Mouse (Mus musculus): Measurements from ENCODE around the gene Slpi.

The Slpi gene

GRCm38 (mm10) chr2:164419489-164419888 lies 30.6 kb upstream of the Slpi start:
- no peak for DNase-seq

GRCm38 (mm10) chr2:164418308-164418875 lies 29.5 kb upstream of the Slpi start:
- DNase-seq = no peak

DNA sequence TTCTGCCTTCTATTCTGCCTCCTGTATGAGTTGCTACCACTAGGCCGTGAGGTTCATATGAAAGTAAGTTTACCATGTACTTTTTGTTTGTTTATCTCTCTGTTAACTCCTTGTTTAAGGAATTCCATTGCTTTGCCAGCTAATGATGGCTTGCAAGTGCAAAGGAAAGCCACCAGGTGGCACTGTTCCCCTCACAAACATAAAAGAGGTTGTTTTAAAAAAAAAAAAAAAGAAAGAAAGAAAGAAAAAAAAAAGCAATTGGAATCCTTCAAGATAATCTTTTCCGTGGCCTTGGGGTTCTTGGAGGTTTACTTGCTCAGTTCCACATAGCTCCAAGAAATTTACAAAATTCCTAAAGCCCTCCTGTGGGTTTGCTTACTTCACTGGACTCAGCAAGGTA lies 28.3 kb upstream of the Slpi start:
- DNase-seq = peak; percentile 45

DNA sequence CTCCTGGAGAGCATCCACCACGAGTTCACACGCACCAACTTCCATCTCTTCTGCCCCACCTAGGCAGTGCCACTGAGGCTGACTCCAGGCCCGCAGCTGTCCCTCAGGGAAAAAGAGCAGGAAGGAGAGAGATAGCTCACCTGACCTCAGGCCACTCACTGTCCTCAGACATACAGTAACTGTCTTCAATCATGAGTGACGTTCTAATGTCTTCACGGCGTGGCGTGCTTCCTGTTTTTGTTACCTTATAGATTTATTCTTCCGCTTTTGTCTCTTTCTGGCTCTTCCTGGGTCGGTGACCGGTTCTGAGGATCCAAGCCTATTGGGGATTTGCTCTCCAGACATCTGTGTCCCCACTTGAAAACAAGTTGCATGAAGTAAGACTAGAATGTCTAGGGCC lies 25.7 kb upstream of the Slpi start:
- no peak for DNase-seq

- no peak for DNase-seq
Observed at GRCm38 (mm10) chr2:164414167-164414566, 25.3 kb upstream of the Slpi start.

DNA sequence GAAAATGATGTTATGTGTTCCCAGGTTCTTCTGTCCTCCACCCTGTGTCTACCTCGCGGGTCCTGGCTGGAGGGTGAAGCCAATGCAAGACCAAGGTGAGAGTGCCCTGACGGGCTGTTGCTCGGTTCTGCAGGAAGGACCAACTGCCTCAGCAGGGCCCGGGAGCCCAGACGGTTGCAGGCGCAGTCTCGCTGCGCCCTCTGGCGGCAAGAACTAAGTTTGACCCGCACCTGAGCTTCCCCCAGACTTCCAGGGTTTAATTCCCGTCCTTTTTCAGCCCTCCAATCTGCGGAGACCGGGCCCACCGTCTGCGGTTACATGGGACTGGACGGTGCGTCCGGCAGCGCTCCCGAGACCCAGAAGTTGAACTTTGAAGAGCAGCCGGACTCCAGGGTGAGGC lies 18.8 kb upstream of the Slpi start:
- peak; percentile 79 for DNase-seq

- DNase-seq = no peak
Observed at GRCm38 (mm10) chr2:164405519-164405918, 16.6 kb upstream of the Slpi start.

DNA sequence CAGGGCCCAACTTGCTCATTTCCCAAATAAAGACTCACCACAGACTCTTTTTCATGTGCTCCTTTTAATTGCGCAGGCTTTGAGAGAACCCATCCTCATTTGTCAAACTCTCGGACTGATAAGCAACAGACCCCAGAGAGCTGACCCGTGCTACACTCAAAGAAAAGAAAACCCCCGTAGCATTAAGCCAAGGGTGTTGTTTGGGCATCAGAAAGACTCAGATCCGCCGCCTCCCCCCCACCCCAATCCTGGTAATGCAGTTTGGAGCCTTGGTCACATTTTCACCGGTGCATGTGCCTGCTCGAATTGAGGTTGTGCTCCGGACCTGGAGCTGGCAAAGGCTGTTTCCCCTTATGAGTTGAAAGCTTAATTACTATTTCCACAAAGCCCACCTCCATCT lies 16.2 kb upstream of the Slpi start, which contains the start of gene Matn4:
TSS of gene Matn4 (minus strand) at position 101 of the 400 bp plus-strand sequence.
- DNase-seq = no peak

DNA sequence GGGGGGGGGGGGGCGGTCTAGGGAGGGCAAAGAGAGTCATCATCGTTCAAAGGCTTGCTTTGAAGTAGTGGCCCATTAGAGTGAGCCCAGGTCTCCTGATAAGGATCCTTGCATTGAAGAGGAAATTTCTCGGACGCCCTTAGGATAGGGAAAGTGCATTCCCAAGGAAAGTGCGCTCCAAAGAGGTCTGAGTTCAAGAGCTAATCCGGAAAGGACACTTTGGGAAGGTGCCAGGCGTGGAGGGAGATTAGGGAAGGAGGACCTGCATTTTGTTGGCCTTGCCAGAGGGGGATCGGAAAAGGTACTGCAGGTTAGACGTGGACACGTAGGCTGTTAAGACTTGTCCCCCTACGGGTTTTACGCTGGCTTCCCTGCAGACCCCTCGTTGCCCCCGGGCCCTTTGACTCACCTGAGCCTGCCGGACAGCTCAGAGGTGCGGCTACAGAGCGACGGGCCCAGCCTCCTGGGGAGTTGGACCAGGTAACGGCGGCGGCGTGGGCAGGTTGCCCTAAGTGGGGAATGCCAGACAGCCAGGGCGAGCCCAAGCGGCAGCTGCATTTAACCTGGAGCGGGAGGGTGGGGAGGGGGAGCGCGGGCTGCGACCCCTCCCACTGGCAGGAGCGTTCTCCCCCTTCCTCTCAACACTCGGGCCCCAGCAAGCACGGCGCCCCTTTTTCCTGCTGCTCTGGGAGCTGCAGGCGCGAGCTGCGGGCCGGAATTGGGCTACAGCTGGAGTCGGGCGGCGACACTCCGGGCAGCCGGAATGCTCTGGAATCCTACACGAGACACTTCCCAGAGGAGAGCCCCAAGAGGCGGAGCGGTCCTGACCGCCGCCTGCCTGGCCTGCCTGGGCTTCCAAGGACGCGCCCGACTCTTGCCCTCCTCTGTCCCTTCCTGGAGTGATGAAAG lies 15.4 kb upstream of the Slpi start:
- DNase-seq = peak; percentile 88

DNA sequence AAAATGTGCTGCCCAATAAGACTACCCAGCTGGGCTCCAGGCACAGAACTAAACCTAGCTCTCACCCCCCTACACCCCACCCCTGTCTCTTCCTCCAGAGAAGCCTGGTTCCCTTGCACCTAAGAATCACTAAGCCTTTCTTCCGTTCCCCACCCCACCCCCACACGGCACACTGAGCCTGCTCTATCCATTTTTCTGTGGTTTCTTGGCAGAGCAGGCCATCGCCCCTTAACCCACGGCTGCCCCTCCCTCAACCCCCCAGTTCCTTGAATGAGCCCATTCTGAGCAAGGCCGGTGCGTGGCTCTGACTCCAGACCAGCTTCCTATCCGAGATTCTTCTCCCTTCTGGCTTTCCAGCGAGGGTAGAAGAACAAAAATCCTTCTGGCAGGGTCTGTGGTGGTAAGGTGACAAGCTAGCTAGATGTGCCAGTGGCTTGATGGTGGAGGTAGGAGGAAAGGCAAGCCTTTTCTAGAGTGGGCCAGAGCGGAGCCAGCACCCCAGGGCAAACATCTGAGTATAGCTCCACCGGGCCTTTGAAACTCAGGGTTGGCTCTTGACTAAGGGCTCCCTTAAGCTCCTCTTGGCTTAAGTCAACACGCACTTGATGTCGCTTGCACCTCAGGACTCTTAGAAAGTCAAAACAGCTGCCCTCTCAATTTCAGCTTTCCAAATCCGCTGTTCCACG lies 14.6 kb upstream of the Slpi start:
- peak; percentile 78 for DNase-seq

DNA sequence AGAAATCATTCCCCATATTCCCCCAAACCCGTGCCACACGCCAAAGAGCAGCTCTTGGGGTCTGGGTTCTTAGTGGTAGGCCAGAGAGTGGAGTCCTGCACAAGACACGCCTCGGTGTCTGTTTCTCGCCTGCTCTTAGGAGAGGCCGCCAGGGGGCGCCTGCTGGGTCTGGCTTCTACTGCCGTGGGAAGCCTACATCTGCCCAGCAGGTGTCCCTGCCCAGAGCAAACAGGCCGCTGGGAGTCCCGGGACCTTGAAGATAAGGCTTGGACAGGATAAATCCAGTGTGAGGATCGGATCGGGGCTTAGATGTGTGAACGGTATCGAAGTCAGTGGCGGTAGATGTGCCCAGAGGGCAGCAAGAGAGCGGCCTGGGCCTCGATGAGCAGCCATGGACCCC lies 14.0 kb upstream of the Slpi start, which contains the start of gene Rbpjl:
TSS of gene Rbpjl (plus strand) at position 236 of the 400 bp plus-strand sequence.
- peak; percentile 87 for DNase-seq

DNA sequence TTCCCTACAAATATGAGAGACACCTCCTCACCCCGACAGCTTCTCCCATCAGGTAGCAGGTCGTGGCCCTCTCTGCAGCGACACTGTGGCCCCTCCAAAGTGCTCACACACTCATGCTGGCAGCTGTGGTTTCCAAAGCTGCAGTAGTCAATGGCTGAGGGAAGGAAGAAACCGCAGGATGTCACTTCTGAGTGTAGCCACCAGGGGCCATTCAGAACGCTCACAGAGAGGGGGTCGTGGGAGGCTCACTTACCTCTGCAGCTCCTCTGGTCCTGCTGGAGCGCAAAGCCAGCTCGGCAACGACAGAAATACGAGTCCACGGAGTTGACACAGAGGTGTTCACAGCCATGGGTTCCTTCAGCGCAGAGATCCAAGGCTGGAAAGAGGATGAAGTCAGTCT lies 8.0 kb upstream of the Slpi start:
- no peak for DNase-seq

GRCm38 (mm10) chr2:164396076-164396475 lies 7.2 kb upstream of the Slpi start:
- no peak for DNase-seq

- no peak for DNase-seq
Observed at GRCm38 (mm10) chr2:164393126-164393525, 4.2 kb upstream of the Slpi start.

- DNase-seq = peak; percentile 88
Observed at GRCm38 (mm10) chr2:164389499-164389898, 604 bp upstream of the Slpi start.

GRCm38 (mm10) chr2:164386953-164387352 lies 1.9 kb downstream of the Slpi start:
- peak; percentile 79 for DNase-seq

DNA sequence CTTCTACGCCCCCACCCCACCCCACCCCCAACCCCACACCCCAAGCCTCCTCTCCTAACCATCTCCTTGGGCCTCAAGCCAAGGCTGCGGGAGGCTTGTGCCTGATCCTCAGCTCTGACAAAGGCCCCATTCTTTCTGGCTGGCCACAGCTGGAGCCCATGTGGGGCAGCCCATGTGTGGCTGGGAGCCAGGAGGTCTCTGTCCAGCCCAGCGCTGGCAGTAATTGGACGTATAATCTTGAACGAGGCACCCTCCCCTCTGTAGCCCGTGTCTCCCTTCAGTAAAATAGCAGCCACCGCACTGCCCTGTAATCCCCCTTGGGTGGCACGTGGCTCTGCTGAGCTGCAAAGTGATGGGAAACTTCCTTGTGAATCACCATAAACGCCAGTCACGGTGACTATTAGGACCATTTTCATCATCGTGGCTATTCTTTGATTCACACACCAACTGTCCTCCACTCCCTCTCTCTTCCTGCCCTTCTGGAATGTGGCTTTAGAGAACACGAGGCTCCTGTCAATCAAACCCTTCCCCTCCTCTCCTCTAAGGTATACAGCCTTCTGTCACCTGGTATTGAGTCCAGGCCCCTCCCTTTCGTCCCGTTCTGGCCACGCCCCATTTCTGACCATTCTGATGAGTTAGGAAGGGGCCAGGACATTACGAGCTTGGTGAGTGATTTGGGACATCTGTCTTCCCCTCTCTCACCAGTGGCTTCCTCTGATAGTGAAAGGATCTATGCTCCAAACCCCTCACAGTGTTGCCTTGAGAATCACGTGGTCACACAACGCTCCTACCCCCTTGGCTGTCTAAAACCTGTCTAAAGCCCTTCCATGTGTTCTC lies 2.8 kb downstream of the Slpi start:
- DNase-seq = no peak

DNA sequence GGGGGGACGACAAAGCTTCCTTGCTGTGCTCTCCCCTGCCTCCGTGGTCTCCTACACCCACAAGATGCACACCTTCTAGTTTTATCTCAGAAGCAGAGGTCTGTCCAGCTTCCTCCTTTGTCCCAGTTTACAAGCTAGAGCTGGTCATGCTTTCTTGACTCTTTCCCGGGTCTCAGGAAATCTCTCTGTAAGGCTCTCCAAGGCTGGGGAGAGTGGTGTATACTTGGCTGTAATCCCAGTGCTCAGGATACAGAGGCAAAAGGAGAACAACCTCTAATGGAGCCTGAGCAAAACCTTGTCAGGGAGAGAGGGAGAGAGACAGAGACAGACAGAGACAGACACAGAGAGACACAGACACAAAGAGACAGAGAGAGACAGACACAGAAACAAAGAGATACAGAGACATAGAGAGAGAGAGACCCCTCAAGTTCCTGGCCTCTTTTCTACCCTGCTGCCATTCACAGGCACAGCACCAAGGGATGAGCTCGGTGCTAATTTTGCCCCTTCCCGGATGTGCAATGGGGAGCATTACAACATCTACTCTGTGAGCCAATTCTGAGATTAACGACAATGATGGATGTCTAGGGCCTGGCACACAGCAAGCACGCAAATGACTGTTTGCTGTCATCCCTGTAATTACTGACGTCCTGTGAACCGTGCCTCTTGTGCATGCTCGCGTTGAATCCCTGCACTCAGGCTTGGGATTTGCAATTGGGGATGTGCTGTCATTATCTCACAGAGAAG lies 5.1 kb downstream of the Slpi start:
- no peak for DNase-seq

- no peak for DNase-seq
Observed at GRCm38 (mm10) chr2:164382971-164383370, 5.9 kb downstream of the Slpi start.

GRCm38 (mm10) chr2:164381726-164382125 lies 7.2 kb downstream of the Slpi start:
- DNase-seq = no peak

GRCm38 (mm10) chr2:164377478-164378426 lies 11.1 kb downstream of the Slpi start:
- DNase-seq = no peak

Data from lung, postnatal 36 days (tissue).